Mouse (Mus musculus) E14TG2a.4 (cell line): ENCODE results near the gene Nosip.

Experiments
- H3K27me3 ChIP-seq: 2 replicates; pipeline ENCODE4 v1.6.1; 2014; ENCODE audit warnings: low read length, control low read depth; ENCODE audit not compliant: insufficient read depth
- H3K36me3 ChIP-seq: 2 replicates; pipeline ENCODE4 v1.6.1; 2014; ENCODE audit warnings: low read length, control low read depth; ENCODE audit not compliant: insufficient read depth
- H3K4me1 ChIP-seq: replicated peaks from 2 replicates; pipeline ENCODE4 v1.6.1; 2014; ENCODE audit warnings: low read depth, low read length, control low read depth
- H3K4me3 ChIP-seq: replicated peaks from 2 replicates; pipeline ENCODE4 v1.5.1; 2014; ENCODE audit warnings: mild to moderate bottlenecking, low read length
- H3K9me3 ChIP-seq: 2 replicates; pipeline ENCODE4 v1.6.1; 2014; ENCODE audit warnings: low read length, control low read depth
- CTCF ChIP-seq: conservative IDR thresholded peaks from 2 replicates; pipeline ENCODE4 v1.5.1; 2014; ENCODE audit warnings: low read length
- NANOG ChIP-seq: IDR thresholded peaks from 2 replicates; pipeline ENCODE4 v1.6.1; 2014; ENCODE audit warnings: borderline replicate concordance, low read length, mixed read lengths
- POU5F1 ChIP-seq: IDR thresholded peaks from 2 replicates; pipeline ENCODE4 v1.6.1; 2014; ENCODE audit warnings: low read length, borderline replicate concordance

Gene Nosip

DNA sequence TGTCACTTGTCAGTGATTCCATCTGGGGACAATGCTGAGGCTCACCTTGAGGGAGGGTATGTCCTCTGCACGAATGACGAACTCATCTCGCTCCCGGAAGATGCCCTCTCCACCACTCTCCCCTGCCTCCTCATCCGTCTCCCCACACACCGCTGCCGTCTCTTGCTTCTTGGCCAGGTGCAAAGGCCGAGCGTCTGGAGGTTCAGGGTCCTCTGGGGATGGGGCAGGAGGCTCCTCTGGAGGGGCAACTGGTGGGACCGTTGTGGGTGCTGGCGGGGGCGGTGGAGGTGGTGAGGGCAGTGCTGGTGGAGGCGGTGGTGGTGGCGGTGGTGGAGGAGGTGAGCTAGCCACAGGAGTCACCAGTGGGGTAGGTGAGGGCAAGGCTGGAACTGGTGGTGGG is 18.9 kb upstream of the Nosip start:
- Histone ChIP-seq H3K4me3 (peak overlapping the region; percentile 49; the same call in 1 of the 2 replicates), H3K27me3 (no peaks in the 10 kb centered on the region), H3K9me3 (no peaks in the 10 kb centered on the region), H3K4me1 (peaks cover 49% of the 10 kb centered on the region), H3K36me3 (peaks cover 93% of the 10 kb centered on the region)
- TF ChIP-seq CTCF = no peak
- TF ChIP-seq POU5F1 = no peak
- TF ChIP-seq NANOG = no peak

DNA sequence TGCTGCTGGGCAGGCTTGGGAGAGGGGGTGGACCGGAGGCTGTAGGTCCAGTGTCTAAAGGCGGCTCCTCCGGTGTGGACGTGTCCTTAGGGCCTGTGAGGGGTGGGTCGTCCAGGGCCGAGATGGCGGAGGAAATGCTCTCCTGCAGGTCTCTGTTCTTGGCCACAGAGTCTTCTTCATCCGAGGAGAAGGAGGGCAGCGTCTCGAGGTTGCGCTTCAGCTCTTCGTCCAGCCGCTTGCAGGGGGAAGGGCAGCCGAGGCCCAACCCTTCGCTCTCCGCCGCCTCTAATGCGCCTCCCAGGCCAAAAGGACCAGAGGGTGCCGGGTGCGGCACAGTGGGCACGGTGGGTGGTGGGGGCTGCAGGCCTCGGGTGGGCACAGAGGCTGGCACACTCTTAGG is 16.5 kb upstream of the Nosip start:
- no peak for TF ChIP-seq CTCF
- no peak for TF ChIP-seq NANOG
- no peak for TF ChIP-seq POU5F1
- Histone ChIP-seq H3K4me3 (peak overlapping the region; percentile 41; the same call in 1 of the 2 replicates), H3K36me3 (peaks cover 92% of the 10 kb centered on the region), H3K4me1 (peaks cover 69% of the 10 kb centered on the region), H3K27me3 (no peaks in the 10 kb centered on the region), H3K9me3 (no peaks in the 10 kb centered on the region)

DNA sequence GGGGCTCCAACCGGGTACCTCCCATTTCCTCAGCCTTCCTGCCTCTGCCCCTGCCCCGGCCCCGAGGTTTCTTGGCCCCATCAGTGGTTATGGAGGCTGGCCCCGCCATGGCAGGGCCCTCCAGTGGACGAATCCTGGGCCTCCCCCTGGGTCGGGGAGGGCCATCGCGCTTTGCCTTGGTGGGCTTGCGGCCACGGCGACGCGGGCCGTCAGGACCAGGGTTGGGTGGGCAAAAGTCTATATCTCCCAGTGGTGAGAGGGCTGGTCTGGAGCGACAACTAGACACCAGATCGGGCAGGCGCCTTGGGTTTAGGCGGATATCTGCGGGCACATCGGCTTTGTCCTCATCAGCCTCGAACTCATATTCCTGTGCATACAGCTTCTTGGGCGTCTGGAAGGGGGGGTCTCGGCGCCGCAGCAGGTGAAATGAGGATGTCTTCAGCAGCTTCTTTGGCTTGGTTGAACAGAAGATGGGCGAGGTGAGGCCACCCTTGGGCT is 15.3 kb upstream of the Nosip start:
- peak overlapping the region; percentile 67 for H3K4me3 ChIP-seq
- H3K9me3 ChIP-seq = no peaks in the 10 kb centered on the region
- H3K4me1 ChIP-seq = peaks cover 76% of the 10 kb centered on the region
- H3K36me3 ChIP-seq = peaks cover 81% of the 10 kb centered on the region
- H3K27me3 ChIP-seq = no peaks in the 10 kb centered on the region
- TF ChIP-seq CTCF (no peak), POU5F1 (no peak), NANOG (no peak)

DNA sequence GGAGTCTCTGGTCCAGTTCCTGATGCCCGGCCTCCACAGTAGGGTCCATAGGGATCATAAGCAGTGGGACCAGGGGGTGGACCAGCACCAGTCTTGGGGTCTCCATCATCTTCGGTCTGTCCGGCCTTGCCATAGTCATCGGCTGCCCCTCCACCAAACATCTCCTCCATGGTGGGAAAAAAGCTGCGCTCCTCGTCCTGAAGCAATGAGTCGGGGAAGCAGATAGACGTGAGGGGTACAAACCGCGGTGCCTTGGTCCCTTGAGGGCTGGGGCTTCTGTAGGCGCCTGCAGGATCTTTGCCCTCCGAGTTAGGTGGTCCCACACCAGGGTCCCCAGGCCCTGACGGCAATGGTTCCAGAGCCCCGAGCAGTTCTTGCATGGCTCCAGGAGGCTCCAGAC is 14.7 kb upstream of the Nosip start:
- no peaks in the 10 kb centered on the region for H3K9me3 ChIP-seq
- H3K27me3 ChIP-seq = no peaks in the 10 kb centered on the region
- H3K4me3 ChIP-seq = peak overlapping the region; percentile 67
- H3K36me3 ChIP-seq = peaks cover 75% of the 10 kb centered on the region
- no peak for TF ChIP-seq NANOG
- no peak for TF ChIP-seq POU5F1
- TF ChIP-seq CTCF = no peak
- peaks cover 79% of the 10 kb centered on the region for H3K4me1 ChIP-seq

DNA sequence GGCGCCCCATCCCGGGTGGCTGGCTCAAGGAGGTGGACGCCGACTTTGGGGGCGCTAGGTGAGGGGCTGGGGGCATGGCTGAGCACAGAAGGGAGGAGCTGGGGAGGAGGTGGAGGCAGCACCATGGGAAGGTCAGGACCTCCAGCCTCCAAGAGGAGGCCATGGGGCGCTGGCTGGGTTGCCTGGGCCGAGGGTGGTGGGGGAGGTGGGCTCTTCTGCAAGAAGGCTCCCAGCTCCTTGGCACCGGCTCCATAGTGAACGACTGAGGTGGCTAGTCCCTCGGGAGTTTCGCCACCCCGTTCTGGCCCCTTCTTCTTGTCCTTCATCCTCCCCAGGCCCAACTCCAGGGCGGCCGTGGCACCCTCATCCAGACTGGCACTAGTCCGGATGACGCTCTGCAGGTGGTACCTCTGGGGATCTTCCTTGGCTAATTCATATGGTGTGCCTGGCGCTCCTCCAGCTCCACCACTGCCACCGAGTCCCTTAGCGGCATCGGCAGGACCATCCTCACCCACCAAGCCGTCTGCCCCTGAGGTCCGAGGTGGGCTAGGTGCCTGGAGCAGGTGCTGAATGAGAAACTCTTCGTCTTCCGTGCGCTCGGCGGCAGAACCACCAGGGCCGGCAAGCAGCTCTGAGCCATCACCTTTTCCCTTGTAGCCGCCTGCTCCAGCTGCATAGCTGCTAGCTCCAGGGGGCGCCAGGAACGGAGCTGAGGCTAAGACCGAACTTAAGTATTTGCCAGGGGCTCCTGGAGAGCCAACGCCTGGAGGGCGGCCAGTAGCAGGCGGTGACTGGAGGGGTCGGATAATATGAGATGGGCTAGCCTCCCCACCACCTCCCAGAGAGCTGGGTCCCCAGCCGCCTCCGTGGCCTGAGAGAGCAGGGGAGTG is 14.0 kb upstream of the Nosip start:
- no peak for TF ChIP-seq NANOG
- TF ChIP-seq POU5F1 = no peak
- TF ChIP-seq CTCF = no peak
- H3K9me3 ChIP-seq = no peaks in the 10 kb centered on the region
- no peaks in the 10 kb centered on the region for H3K27me3 ChIP-seq
- H3K36me3 ChIP-seq = peaks cover 67% of the 10 kb centered on the region
- H3K4me1 ChIP-seq = peaks cover 74% of the 10 kb centered on the region
- H3K4me3 ChIP-seq = peak overlapping the region; percentile 67

DNA sequence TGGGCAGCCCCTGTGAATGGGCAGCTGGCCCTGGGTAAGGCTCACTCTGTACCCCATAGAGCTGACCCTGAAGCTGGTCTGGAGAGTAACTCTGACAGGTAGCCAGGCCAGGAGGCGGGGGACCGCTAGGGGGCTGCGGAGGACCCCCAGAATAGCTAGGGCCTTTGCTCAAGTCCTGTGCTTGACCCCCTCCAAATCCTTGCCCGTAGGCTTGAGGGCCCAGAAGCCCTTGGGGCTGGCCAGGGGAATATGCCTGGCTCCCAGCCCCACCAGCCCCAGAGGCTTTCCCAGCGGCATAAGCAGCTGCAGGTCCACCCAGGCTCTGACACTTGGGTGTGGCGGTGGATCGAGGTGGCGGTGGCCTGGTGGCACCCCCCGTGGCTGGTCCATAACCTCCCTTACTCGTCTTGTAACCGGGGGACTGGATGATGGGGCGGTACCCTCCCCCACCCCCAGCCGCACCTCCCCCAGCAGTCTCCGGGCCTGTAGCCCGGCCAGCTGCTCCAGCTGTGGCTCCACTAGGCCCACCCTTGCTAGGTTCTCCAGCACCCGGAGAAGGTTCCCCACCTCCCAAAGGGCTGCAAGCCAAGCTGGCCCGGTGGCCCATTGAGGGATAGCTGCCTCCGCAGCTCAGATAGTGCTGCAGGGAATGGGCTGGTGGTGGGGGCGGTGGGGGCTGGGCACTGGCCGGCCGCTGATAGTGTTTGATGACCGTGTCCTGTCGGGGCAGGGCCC is 13.1 kb upstream of the Nosip start:
- Histone ChIP-seq H3K4me1 (peaks cover 75% of the 10 kb centered on the region), H3K9me3 (no peaks in the 10 kb centered on the region), H3K36me3 (peaks cover 59% of the 10 kb centered on the region), H3K4me3 (peak overlapping the region; percentile 67), H3K27me3 (no peaks in the 10 kb centered on the region)
- no peak for TF ChIP-seq NANOG
- no peak for TF ChIP-seq POU5F1
- no peak for TF ChIP-seq CTCF

DNA sequence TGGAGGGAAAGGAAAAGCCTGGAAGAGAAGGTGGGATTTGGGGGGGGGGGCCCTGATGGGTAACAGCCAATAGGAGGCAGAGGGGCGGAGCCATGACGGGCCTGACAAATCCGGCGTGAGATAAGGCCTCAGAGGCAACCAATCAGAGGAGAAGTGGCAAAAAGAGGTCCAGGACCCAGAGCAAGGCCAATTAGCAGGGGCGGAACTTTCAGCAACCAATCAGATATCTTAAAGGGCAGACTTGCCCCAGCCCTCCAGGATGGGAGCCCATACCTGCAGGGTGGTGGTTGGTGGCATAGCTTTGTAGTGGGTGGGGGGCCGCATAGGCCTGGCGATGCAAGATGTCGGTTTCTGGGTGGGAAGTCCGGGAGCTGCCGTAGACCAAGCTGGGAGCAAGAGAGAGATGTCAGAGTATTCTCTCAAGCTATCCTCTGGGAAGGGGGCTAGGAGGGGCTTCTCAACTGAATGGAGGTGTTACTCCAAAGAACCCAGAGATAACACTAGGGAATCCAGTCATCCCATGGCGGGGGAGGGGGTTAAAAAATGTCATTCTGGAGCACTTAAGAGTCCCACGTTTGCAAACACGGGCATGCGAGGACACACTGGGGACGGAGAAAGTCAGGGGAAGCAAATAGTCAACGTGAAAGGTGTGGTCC is 11.2 kb upstream of the Nosip start:
- Histone ChIP-seq H3K4me1 (peaks cover 78% of the 10 kb centered on the region), H3K9me3 (no peaks in the 10 kb centered on the region), H3K4me3 (peak overlapping the region; percentile 92), H3K27me3 (no peaks in the 10 kb centered on the region), H3K36me3 (peaks cover 45% of the 10 kb centered on the region)
- TF ChIP-seq POU5F1 (no peak), CTCF (no peak), NANOG (no peak)

DNA sequence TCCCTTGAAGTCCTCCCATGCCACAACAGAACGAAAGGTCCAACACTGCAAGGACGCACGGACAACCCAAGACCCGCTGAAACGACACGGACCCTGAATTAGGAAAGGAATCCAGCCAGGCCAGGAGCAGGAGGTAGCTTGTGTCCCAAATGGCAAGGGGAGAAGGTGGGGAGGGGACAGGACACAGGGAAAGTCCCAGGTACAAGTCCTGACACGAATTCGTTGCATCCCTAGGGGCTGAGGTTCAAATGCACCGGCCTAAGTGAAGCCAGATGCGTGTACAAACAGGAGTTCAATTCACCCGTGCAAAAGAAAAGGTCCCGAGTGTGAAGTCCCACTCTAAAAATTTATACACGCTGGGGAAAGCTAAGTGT is 10.6 kb upstream of the Nosip start:
- TF ChIP-seq POU5F1 (no peak), CTCF (no peak), NANOG (no peak)
- no peaks in the 10 kb centered on the region for H3K9me3 ChIP-seq
- H3K36me3 ChIP-seq = peaks cover 40% of the 10 kb centered on the region
- peak overlapping the region; percentile 92 for H3K4me3 ChIP-seq
- H3K27me3 ChIP-seq = no peaks in the 10 kb centered on the region
- peaks cover 78% of the 10 kb centered on the region for H3K4me1 ChIP-seq
